Mouse (Mus musculus): ENCODE measurements around the gene 6030408B16Rik. TPM values are rescaled to one million over a fixed set of nuclear protein-coding genes. Genes with fewer than 3 reads are reported as not detected.

6030408B16Rik gene
- polyA plus RNA-seq, 1 experiment from 2014 or later: 4.4 TPM

DNA sequence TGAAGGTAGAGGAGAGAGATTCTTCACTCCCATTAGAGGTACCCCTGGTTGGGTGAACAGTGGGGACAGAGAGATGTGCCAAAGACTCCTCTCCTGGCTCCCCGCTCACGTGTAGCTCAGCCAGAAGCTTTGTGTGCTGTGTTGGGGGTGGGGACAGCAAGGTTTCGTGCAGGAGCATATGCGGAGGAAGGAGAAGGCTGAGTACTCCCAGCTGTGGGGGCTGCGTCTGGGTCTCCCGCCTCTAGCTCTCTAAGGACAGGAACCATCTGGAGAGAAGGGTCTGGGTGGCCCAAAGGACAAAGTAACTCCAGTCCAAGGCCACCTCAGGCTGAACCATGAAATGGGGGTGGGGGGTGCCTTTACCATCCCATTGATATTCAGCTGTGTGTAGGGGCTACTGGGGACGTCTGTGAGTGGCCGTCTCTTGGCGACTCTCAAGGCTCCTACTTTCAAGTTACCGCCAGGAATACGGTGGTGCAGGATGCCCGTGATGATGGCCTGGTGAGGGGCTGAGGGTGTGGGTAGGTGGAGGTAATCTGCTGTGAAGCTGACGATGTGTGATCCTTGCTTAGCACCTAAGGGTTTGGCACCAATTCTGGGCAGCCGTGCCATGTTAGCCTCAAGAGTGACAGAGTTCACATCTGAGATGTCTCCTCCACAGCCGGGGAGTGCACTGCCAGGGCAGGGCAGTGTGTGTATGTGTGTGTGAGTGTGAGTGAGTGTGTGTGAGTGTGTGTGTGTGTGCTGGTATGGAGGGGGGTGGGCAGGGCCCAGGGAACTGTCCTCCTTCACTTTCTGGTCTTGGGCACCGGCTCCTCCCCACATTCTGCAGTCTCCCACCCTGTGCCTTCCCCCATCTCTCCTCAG, 1.2 kb downstream of the 6030408B16Rik start:
- Histone ChIP-seq H3K36me3 (ENCODE audit: control insufficient read depth, insufficient read depth, low read length) (peaks cover 6% of the 10 kb centered on the region; the same call in 1 of the 2 replicates), H3K4me1 (ENCODE audit: control insufficient read depth, insufficient read depth, low read length) (peaks cover 6% of the 10 kb centered on the region; the same call in 1 of the 2 replicates), H3K9ac (ENCODE audit: low read depth, low read length) (peak overlapping the region; percentile 52; the same call in 1 of the 2 replicates), H3K4me3 (ENCODE audit: low read length) (peak overlapping the region; percentile 9; the same call in 1 of the 2 replicates), H3K27me3 (replicated peaks; ENCODE audit: control insufficient read depth, insufficient read depth, low read length) (no peaks in the 10 kb centered on the region), H3K4me2 (ENCODE audit: low read depth, low read length) (peak overlapping the region; percentile 0; the same call in 1 of the 2 replicates), H3K27ac (ENCODE audit: low read length) (peak overlapping the region; percentile 51), H3K9me3 (ENCODE audit: control insufficient read depth, low read length) (no peaks in the 10 kb centered on the region)
- peak; percentile 60 for ATAC-seq
- WGBS: 47% methylated on average over 16 of the region's 16 CpGs

- H3K4me3 ChIP-seq (ENCODE audit: low read length): no peak overlapping the region
- WGBS: 66% methylated on average over 7 of the region's 7 CpGs
- peak overlapping the region; percentile 0; the same call in 1 of the 2 replicates for H3K4me2 ChIP-seq (ENCODE audit: low read depth, low read length)
- peaks cover 6% of the 10 kb centered on the region; the same call in 1 of the 2 replicates for H3K36me3 ChIP-seq (ENCODE audit: control insufficient read depth, insufficient read depth, low read length)
- no peaks in the 10 kb centered on the region for H3K9me3 ChIP-seq (ENCODE audit: control insufficient read depth, low read length)
- peaks cover 13% of the 10 kb centered on the region; the same call in 1 of the 2 replicates for H3K4me1 ChIP-seq (ENCODE audit: control insufficient read depth, insufficient read depth, low read length)
- peak overlapping the region; percentile 20 for H3K27ac ChIP-seq (ENCODE audit: low read length)
- H3K9ac ChIP-seq (ENCODE audit: low read depth, low read length): 0 out of 2 replicates have a peak overlapping the region, but pooled peaks have one; percentile 17
- no peak for ATAC-seq
- H3K27me3 ChIP-seq (replicated peaks; ENCODE audit: control insufficient read depth, insufficient read depth, low read length): no peaks in the 10 kb centered on the region
Observed at GRCm38 (mm10) chr15:101295106-101295505, 2.1 kb downstream of the 6030408B16Rik start.

- H3K9me3 ChIP-seq (ENCODE audit: control insufficient read depth, low read length): no peaks in the 10 kb centered on the region
- H3K27me3 ChIP-seq (replicated peaks; ENCODE audit: control insufficient read depth, insufficient read depth, low read length): no peaks in the 10 kb centered on the region
- peak overlapping the region; percentile 20; the same call in 1 of the 2 replicates for H3K27ac ChIP-seq (ENCODE audit: low read length)
- peaks cover 13% of the 10 kb centered on the region; the same call in 1 of the 2 replicates for H3K4me1 ChIP-seq (ENCODE audit: control insufficient read depth, insufficient read depth, low read length)
- no peak for ATAC-seq
- no peak overlapping the region for H3K9ac ChIP-seq (ENCODE audit: low read depth, low read length)
- no peak overlapping the region for H3K4me3 ChIP-seq (ENCODE audit: low read length)
- H3K36me3 ChIP-seq (ENCODE audit: control insufficient read depth, insufficient read depth, low read length): peaks cover 3% of the 10 kb centered on the region; the same call in 1 of the 2 replicates
- H3K4me2 ChIP-seq (ENCODE audit: low read depth, low read length): no peak overlapping the region
- WGBS: 91% methylated on average over 10 of the region's 10 CpGs
Observed at GRCm38 (mm10) chr15:101295616-101296015, 2.6 kb downstream of the 6030408B16Rik start.

DNA sequence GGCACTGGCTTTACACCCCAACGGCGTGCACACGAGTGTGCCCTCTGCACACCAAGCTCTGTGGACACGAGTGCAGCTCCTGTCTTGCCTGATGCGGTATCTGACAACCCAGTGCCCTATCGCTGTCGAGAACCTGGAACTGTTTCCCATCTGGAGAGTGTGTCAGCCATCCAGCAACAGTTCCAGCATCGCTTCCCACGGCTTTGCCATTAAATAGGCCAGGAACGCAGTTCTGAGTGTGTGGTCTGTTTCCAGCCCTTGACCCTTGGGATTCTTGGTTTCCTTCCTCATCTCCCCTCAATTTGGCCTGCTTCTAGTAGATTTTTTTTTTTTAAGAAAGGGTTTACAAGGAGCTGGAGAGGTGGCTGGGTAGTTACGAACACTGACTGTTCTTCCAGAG, 3.1 kb downstream of the 6030408B16Rik start:
- ATAC-seq: no peak
- no peaks in the 10 kb centered on the region for H3K27me3 ChIP-seq (replicated peaks; ENCODE audit: control insufficient read depth, insufficient read depth, low read length)
- no peaks in the 10 kb centered on the region for H3K36me3 ChIP-seq (ENCODE audit: control insufficient read depth, insufficient read depth, low read length)
- no peak overlapping the region for H3K9ac ChIP-seq (ENCODE audit: low read depth, low read length)
- no peak overlapping the region for H3K4me3 ChIP-seq (ENCODE audit: low read length)
- no peak overlapping the region for H3K27ac ChIP-seq (ENCODE audit: low read length)
- no peak overlapping the region for H3K4me2 ChIP-seq (ENCODE audit: low read depth, low read length)
- H3K4me1 ChIP-seq (ENCODE audit: control insufficient read depth, insufficient read depth, low read length): peaks cover 13% of the 10 kb centered on the region; the same call in 1 of the 2 replicates
- 71% methylated on average over 11 of the region's 11 CpGs for WGBS
- no peaks in the 10 kb centered on the region for H3K9me3 ChIP-seq (ENCODE audit: control insufficient read depth, low read length)

GRCm38 (mm10) chr15:101297988-101298387, 5.0 kb downstream of the 6030408B16Rik start:
- no peak for ATAC-seq
- H3K4me2 ChIP-seq (ENCODE audit: low read depth, low read length): no peak overlapping the region
- H3K4me1 ChIP-seq (ENCODE audit: control insufficient read depth, insufficient read depth, low read length): peaks cover 12% of the 10 kb centered on the region; the same call in 1 of the 2 replicates
- WGBS: 50% methylated on average over 7 of the region's 7 CpGs
- no peak overlapping the region for H3K4me3 ChIP-seq (ENCODE audit: low read length)
- no peaks in the 10 kb centered on the region for H3K27me3 ChIP-seq (replicated peaks; ENCODE audit: control insufficient read depth, insufficient read depth, low read length)
- H3K27ac ChIP-seq (ENCODE audit: low read length): no peak overlapping the region
- peak overlapping the region; percentile 48; the same call in 1 of the 2 replicates for H3K9ac ChIP-seq (ENCODE audit: low read depth, low read length)
- H3K9me3 ChIP-seq (ENCODE audit: control insufficient read depth, low read length): no peaks in the 10 kb centered on the region
- no peaks in the 10 kb centered on the region for H3K36me3 ChIP-seq (ENCODE audit: control insufficient read depth, insufficient read depth, low read length)

- H3K4me1 ChIP-seq (ENCODE audit: control insufficient read depth, insufficient read depth, low read length): peaks cover 7% of the 10 kb centered on the region; the same call in 1 of the 2 replicates
- no peak overlapping the region for H3K27ac ChIP-seq (ENCODE audit: low read length)
- no peak for ATAC-seq
- H3K27me3 ChIP-seq (replicated peaks; ENCODE audit: control insufficient read depth, insufficient read depth, low read length): no peaks in the 10 kb centered on the region
- peak overlapping the region; percentile 48; the same call in 1 of the 2 replicates for H3K9ac ChIP-seq (ENCODE audit: low read depth, low read length)
- 29% methylated on average over 6 of the region's 7 CpGs for WGBS
- H3K36me3 ChIP-seq (ENCODE audit: control insufficient read depth, insufficient read depth, low read length): no peaks in the 10 kb centered on the region
- H3K4me3 ChIP-seq (ENCODE audit: low read length): no peak overlapping the region
- no peak overlapping the region for H3K4me2 ChIP-seq (ENCODE audit: low read depth, low read length)
- no peaks in the 10 kb centered on the region for H3K9me3 ChIP-seq (ENCODE audit: control insufficient read depth, low read length)
Observed at GRCm38 (mm10) chr15:101298550-101298949, 5.5 kb downstream of the 6030408B16Rik start.

GRCm38 (mm10) chr15:101299480-101299960, 6.5 kb downstream of the 6030408B16Rik start:
- WGBS: 69% methylated on average over 14 of the region's 14 CpGs
- peak; percentile 38; the same call in 1 of the 2 replicates for ATAC-seq
- Histone ChIP-seq H3K4me3 (ENCODE audit: low read length) (no peak overlapping the region), H3K36me3 (ENCODE audit: control insufficient read depth, insufficient read depth, low read length) (no peaks in the 10 kb centered on the region), H3K27ac (ENCODE audit: low read length) (no peak overlapping the region), H3K27me3 (replicated peaks; ENCODE audit: control insufficient read depth, insufficient read depth, low read length) (no peaks in the 10 kb centered on the region), H3K4me1 (ENCODE audit: control insufficient read depth, insufficient read depth, low read length) (peaks cover 7% of the 10 kb centered on the region; the same call in 1 of the 2 replicates), H3K9me3 (ENCODE audit: control insufficient read depth, low read length) (no peaks in the 10 kb centered on the region), H3K9ac (ENCODE audit: low read depth, low read length) (no peak overlapping the region), H3K4me2 (ENCODE audit: low read depth, low read length) (no peak overlapping the region)

DNA sequence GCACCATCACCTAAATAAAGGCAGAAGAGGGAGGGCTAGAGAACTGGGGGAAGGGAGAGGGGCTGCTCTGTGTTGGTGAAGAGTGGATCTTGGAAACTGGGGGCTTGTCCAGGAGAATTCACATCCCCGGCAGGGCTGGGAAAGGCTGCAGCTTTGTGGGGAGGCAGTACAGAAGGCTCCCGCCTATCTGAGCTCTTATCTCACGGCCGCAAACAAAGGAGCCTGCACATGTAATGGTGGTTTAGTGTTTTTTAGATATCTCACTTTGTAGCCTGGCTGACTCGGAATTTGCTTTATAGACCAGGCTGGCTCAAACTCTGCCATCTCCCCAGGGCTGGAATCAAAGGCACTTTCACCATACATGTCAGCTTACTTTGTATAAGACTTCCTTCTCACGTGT, 7.1 kb downstream of the 6030408B16Rik start:
- Histone ChIP-seq H3K36me3 (ENCODE audit: control insufficient read depth, insufficient read depth, low read length) (no peaks in the 10 kb centered on the region), H3K27me3 (replicated peaks; ENCODE audit: control insufficient read depth, insufficient read depth, low read length) (no peaks in the 10 kb centered on the region), H3K27ac (ENCODE audit: low read length) (no peak overlapping the region), H3K9ac (ENCODE audit: low read depth, low read length) (no peak overlapping the region), H3K4me1 (ENCODE audit: control insufficient read depth, insufficient read depth, low read length) (peaks cover 7% of the 10 kb centered on the region; the same call in 1 of the 2 replicates), H3K4me2 (ENCODE audit: low read depth, low read length) (no peak overlapping the region), H3K9me3 (ENCODE audit: control insufficient read depth, low read length) (no peaks in the 10 kb centered on the region), H3K4me3 (ENCODE audit: low read length) (no peak overlapping the region)
- 52% methylated on average over 6 of the region's 6 CpGs for WGBS
- no peak for ATAC-seq

GRCm38 (mm10) chr15:101302201-101302600, 9.2 kb downstream of the 6030408B16Rik start:
- 81% methylated on average over 3 of the region's 3 CpGs for WGBS

More at GRCm38 (mm10) chr15:101302201-101302600, 9.2 kb downstream of the 6030408B16Rik start:
- no peaks in the 10 kb centered on the region for H3K27me3 ChIP-seq (replicated peaks; ENCODE audit: control insufficient read depth, insufficient read depth, low read length)
- H3K9me3 ChIP-seq (ENCODE audit: control insufficient read depth, low read length): no peaks in the 10 kb centered on the region
- ATAC-seq: no peak
- H3K4me1 ChIP-seq (ENCODE audit: control insufficient read depth, insufficient read depth, low read length): peaks cover 7% of the 10 kb centered on the region; the same call in 1 of the 2 replicates
- no peak overlapping the region for H3K27ac ChIP-seq (ENCODE audit: low read length)
- H3K9ac ChIP-seq (ENCODE audit: low read depth, low read length): no peak overlapping the region
- H3K4me3 ChIP-seq (ENCODE audit: low read length): no peak overlapping the region
- H3K36me3 ChIP-seq (ENCODE audit: control insufficient read depth, insufficient read depth, low read length): no peaks in the 10 kb centered on the region
- H3K4me2 ChIP-seq (ENCODE audit: low read depth, low read length): no peak overlapping the region
